Mouse (Mus musculus): ENCODE data around the gene Pla2g12a.

DNA sequence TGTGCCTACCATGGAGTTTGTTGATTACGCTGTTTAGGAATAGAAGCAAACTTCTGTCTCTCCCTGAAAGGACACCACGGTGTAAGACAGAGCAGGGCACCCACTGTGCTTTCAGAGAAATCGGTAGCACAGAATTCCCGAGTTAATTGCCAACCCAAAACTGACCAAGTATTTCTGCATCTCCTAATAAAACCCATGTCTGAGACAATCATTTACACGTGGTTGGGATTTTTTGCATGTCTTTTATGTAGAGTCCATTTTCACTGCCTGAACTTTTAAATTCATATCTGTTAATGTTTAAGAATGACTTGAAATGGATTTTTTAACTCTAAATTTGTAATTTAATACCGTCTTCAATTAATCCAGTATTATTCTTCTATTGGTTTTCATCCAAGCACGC lies 45.2 kb downstream of the Pla2g12a start:
- TF ChIP-seq CTCF (IDR thresholded peaks at IDR 0.05; ENCODE audit: low read depth) (no peak), EP300 (IDR thresholded peaks at IDR 0.05; ENCODE audit: low read depth) (no peak)

Data from liver, postnatal 0 days (tissue).